Mouse (Mus musculus): ENCODE measurements at regions not wholly inside any gene's neighbourhood (a gene's known extent, or its start where the extent isn't known, plus 50 kb on each side); places are given as distances from the start of the nearest gene placed in this dataset.

- TF ChIP-seq CTCF (IDR thresholded peaks at IDR 0.05; ENCODE audit: low read depth) (no peak), EP300 (IDR thresholded peaks at IDR 0.05; ENCODE audit: low read depth) (no peak)
Measured at GRCm38 (mm10) chr2:78723423-78723822, 144.5 kb upstream of the Ube2e3 start.
